Mouse (Mus musculus) MEL (cell line): ENCODE measurements around the gene Ranbp10. TPM values are rescaled to one million over a fixed set of nuclear protein-coding genes. Genes with fewer than 3 reads are reported as not detected.
A peak's percentile ranks its signal among the peaks of the same experiment; 100 is the strongest.

Experiments
- DNase-seq: peaks from one replicate; pipeline ENCODE4 v3.0.0; 2011; ENCODE audit warnings: low read depth, low spot score
- H3K27ac ChIP-seq: 2 replicates; pipeline ENCODE4 v1.5.1; 2012; ENCODE audit warnings: low read depth, mild to moderate bottlenecking, control low read depth, low read length, moderate library complexity; ENCODE audit not compliant: control insufficient read depth
- H3K27me3 ChIP-seq, 2 experiments: fragments of 150-350 bp in 1 of 2; sonication (generic) in 1 of 2; 2 replicates each; pipeline ENCODE4 v1.6.1; 2012; ENCODE audit warnings: low read length in 2 of 2, mild to moderate bottlenecking in 2 of 2, improper control_type of control experiment in 1 of 2, moderate library complexity in 1 of 2; ENCODE audit not compliant: insufficient read depth in 2 of 2, control insufficient read depth in 1 of 2
- H3K36me3 ChIP-seq, 2 experiments: 2 replicates each; pipeline ENCODE4 v1.6.1; 2012 to 2014; ENCODE audit warnings: low read length in 2 of 2, improper control_type of control experiment in 1 of 2, inconsistent platforms in 1 of 2, mild to moderate bottlenecking in 1 of 2; ENCODE audit not compliant: insufficient read depth in 2 of 2, control insufficient read depth in 1 of 2
- H3K4me1 ChIP-seq, 2 experiments: fragments of 150-350 bp in 1 of 2; sonication (generic) in 1 of 2; 2 replicates each; pipeline ENCODE4 v1.6.1; 2012; ENCODE audit warnings: low read length in 2 of 2, improper control_type of control experiment in 1 of 2, mild to moderate bottlenecking in 1 of 2; ENCODE audit not compliant: insufficient read depth in 2 of 2, control insufficient read depth in 1 of 2
- H3K4me3 ChIP-seq, 2 experiments: fragments of 150-350 bp in 1 of 2; sonication (generic) in 1 of 2; 2 replicates each; pipeline ENCODE4 v1.5.1; 2012; ENCODE audit warnings: low read depth in 2 of 2, low read length in 2 of 2, mild to moderate bottlenecking in 2 of 2, moderate library complexity in 2 of 2, control low read depth in 1 of 2, improper control_type of control experiment in 1 of 2; ENCODE audit not compliant: control insufficient read depth in 1 of 2, insufficient read depth in 1 of 2
- H3K79me2 ChIP-seq: 2 replicates; pipeline ENCODE4 v1.6.1; 2012; ENCODE audit warnings: mild to moderate bottlenecking, low read length, moderate library complexity; ENCODE audit not compliant: control insufficient read depth, poor library complexity, insufficient read depth
- H3K9ac ChIP-seq: 2 replicates; pipeline ENCODE4 v1.6.1; 2012; ENCODE audit warnings: low read depth, mild to moderate bottlenecking, control low read depth, low read length, moderate library complexity; ENCODE audit not compliant: control insufficient read depth, poor library complexity, severe bottlenecking
- H3K9me3 ChIP-seq: fragments of 150-350 bp; sonication (generic); replicated peaks from 2 replicates; pipeline ENCODE4 v1.6.1; 2012; ENCODE audit warnings: mild to moderate bottlenecking, low read length, improper control_type of control experiment, moderate library complexity; ENCODE audit not compliant: insufficient read depth
- CHD2 ChIP-seq: IDR thresholded peaks from 2 replicates; pipeline ENCODE4 v1.6.1; 2011; ENCODE audit warnings: low read length, improper control_type of control experiment
- CTCF ChIP-seq, 3 experiments: IDR thresholded peaks in 2 of 3; conservative IDR thresholded peaks in 1 of 3; 2 replicates each; pipeline ENCODE4 v1.5.1; 2011 to 2012; ENCODE audit warnings: low read length in 3 of 3, low read depth in 2 of 3, mild to moderate bottlenecking in 2 of 3, improper control_type of control experiment in 1 of 3, inconsistent platforms in 1 of 3, mixed read lengths in 1 of 3, moderate library complexity in 1 of 3; ENCODE audit not compliant: control insufficient read depth in 1 of 3, insufficient read depth in 1 of 3, poor library complexity in 1 of 3, severe bottlenecking in 1 of 3
- E2F4 ChIP-seq: IDR thresholded peaks from 2 replicates; pipeline ENCODE4 v1.6.1; 2011; ENCODE audit warnings: low read depth, low read length, improper control_type of control experiment, borderline replicate concordance
- GABPA ChIP-seq: IDR thresholded peaks from 2 replicates; pipeline ENCODE4 v1.6.1; 2012; ENCODE audit warnings: low read depth, mild to moderate bottlenecking, inconsistent platforms, low read length, improper control_type of control experiment, moderate library complexity
- GATA1 ChIP-seq: IDR thresholded peaks from 2 replicates; pipeline ENCODE4 v1.6.1; 2011; ENCODE audit warnings: low read depth, low read length, improper control_type of control experiment
- HCFC1 ChIP-seq: IDR thresholded peaks from 2 replicates; pipeline ENCODE4 v1.6.1; 2012; ENCODE audit warnings: low read depth, mild to moderate bottlenecking, inconsistent platforms, low read length, improper control_type of control experiment, moderate library complexity
- JUND ChIP-seq: IDR thresholded peaks from 2 replicates; pipeline ENCODE4 v1.6.1; 2011; ENCODE audit warnings: low read depth, mild to moderate bottlenecking, improper control_type of control experiment, low read length
- KAT2A ChIP-seq: conservative IDR thresholded peaks from 2 replicates; pipeline ENCODE4 v1.6.1; 2012; ENCODE audit warnings: low read depth, low read length, improper control_type of control experiment, inconsistent platforms
- MAFK ChIP-seq: IDR thresholded peaks from 2 replicates; pipeline ENCODE4 v1.6.1; 2011; ENCODE audit warnings: low read depth, mild to moderate bottlenecking, low read length, improper control_type of control experiment, borderline replicate concordance
- MEF2A ChIP-seq: IDR thresholded peaks from 2 replicates; pipeline ENCODE4 v1.6.1; 2014; ENCODE audit warnings: low read depth, mild to moderate bottlenecking, inconsistent platforms, low read length, improper control_type of control experiment; ENCODE audit not compliant: poor library complexity, insufficient replicate concordance, severe bottlenecking; ENCODE audit errors: extremely low read depth
- MXI1 ChIP-seq: IDR thresholded peaks from 2 replicates; pipeline ENCODE4 v1.6.1; 2011; ENCODE audit warnings: mild to moderate bottlenecking, low read depth, low read length, improper control_type of control experiment
- MYB ChIP-seq: IDR thresholded peaks from 2 replicates; pipeline ENCODE4 v1.6.1; 2011; ENCODE audit warnings: mild to moderate bottlenecking, low read depth, low read length, improper control_type of control experiment
- MYC ChIP-seq: IDR thresholded peaks from 2 replicates; pipeline ENCODE4 v1.6.1; 2011; ENCODE audit warnings: low read depth, mild to moderate bottlenecking, low read length, improper control_type of control experiment, moderate library complexity
- POLR2A ChIP-seq, 2 experiments: IDR thresholded peaks; 2 replicates each; pipeline ENCODE4 v1.6.1; 2011 to 2012; ENCODE audit warnings: low read length in 2 of 2, mild to moderate bottlenecking in 2 of 2, control low read depth in 1 of 2, improper control_type of control experiment in 1 of 2, low read depth in 1 of 2, moderate library complexity in 1 of 2; ENCODE audit not compliant: control insufficient read depth in 1 of 2, insufficient read depth in 1 of 2, poor library complexity in 1 of 2
- RAD21 ChIP-seq: IDR thresholded peaks from 2 replicates; pipeline ENCODE4 v1.6.1; 2011; ENCODE audit warnings: mild to moderate bottlenecking, low read depth, low read length, improper control_type of control experiment
- RCOR1 ChIP-seq: IDR thresholded peaks from 2 replicates; pipeline ENCODE4 v1.6.1; 2012; ENCODE audit warnings: low read depth, mild to moderate bottlenecking, inconsistent platforms, low read length, improper control_type of control experiment
- SIN3A ChIP-seq: IDR thresholded peaks from 2 replicates; pipeline ENCODE4 v1.6.1; 2012; ENCODE audit warnings: low read length, improper control_type of control experiment, inconsistent platforms
- TAL1 ChIP-seq: IDR thresholded peaks from 2 replicates; pipeline ENCODE4 v1.6.1; 2012; ENCODE audit warnings: mild to moderate bottlenecking, inconsistent platforms, low read length, moderate library complexity, mixed read lengths
- TBP ChIP-seq: IDR thresholded peaks from 2 replicates; pipeline ENCODE4 v1.8.0; 2011; ENCODE audit warnings: low read depth, low read length, improper control_type of control experiment
- UBTF ChIP-seq: IDR thresholded peaks from 2 replicates; pipeline ENCODE4 v1.6.1; 2012; ENCODE audit warnings: low read depth, mild to moderate bottlenecking, inconsistent platforms, low read length, improper control_type of control experiment, moderate library complexity, borderline replicate concordance; ENCODE audit not compliant: insufficient read depth
- USF1 ChIP-seq: IDR thresholded peaks from 2 replicates; pipeline ENCODE4 v1.6.1; 2014; ENCODE audit warnings: low read depth, mild to moderate bottlenecking, inconsistent platforms, low read length, improper control_type of control experiment, moderate library complexity
- USF2 ChIP-seq, 2 experiments: IDR thresholded peaks; 2 replicates each; pipeline ENCODE4 v1.6.1; 2011 to 2012; ENCODE audit warnings: improper control_type of control experiment in 2 of 2, low read length in 2 of 2, borderline replicate concordance in 1 of 2, inconsistent platforms in 1 of 2, low read depth in 1 of 2, mild to moderate bottlenecking in 1 of 2; ENCODE audit not compliant: insufficient read depth in 1 of 2
- ZC3H11A ChIP-seq: IDR thresholded peaks from 2 replicates; pipeline ENCODE4 v1.6.1; 2012; ENCODE audit warnings: low read depth, mild to moderate bottlenecking, inconsistent platforms, low read length, improper control_type of control experiment
- ZMIZ1 ChIP-seq: IDR thresholded peaks from 2 replicates; pipeline ENCODE4 v1.6.1; 2012; ENCODE audit warnings: low read depth, mild to moderate bottlenecking, inconsistent platforms, low read length, improper control_type of control experiment, moderate library complexity
- ZNF384 ChIP-seq: IDR thresholded peaks from 2 replicates; pipeline ENCODE4 v1.6.1; 2012; ENCODE audit warnings: low read depth, mild to moderate bottlenecking, inconsistent platforms, low read length, improper control_type of control experiment
- polyA plus RNA-seq, 2 experiments: library from polyadenylated mRNA; stranded (reverse) in 1 of 2; unstranded in 1 of 2; fragments of >175 nt in 1 of 2; fragments of >200 nt in 1 of 2; gene quantifications; 2 replicates each; pipeline versions ENCODE4 v1.2.1 to v1.2.4; 2012; ENCODE audit warnings: low replicate concordance in 2 of 2, low read depth in 1 of 2; ENCODE audit not compliant: insufficient read length in 2 of 2, insufficient read depth in 1 of 2, missing spikeins in 1 of 2
- total RNA-seq: library from RNA; depleted of rRNA; stranded (reverse); fragments of 300-350 nt; gene quantifications from 2 replicates; pipeline ENCODE4 v1.2.3, GENCODE M21; 2012

Gene Ranbp10
- total and polyA plus RNA-seq, 3 experiments = 7.4 to 22.1 TPM; not detected in 1

- TF ChIP-seq KAT2A = peak; percentile 99
- TF ChIP-seq MEF2A = no peak
- no peak for TF ChIP-seq ZNF384
- no peak for TF ChIP-seq GABPA
- no peak for TF ChIP-seq USF1
- TF ChIP-seq, all 39 proteins: peak for 15
These were observed at the start of gene Ranbp10, which contains the start of gene Tsnaxip1 (continued) for GRCm38 (mm10) chr8:105826861-105827848.

- no peak for DNase-seq
- H3K4me3 ChIP-seq = no peak overlapping the region
- H3K9me3 ChIP-seq = no peaks in the 10 kb centered on the region
- no peak overlapping the region for H3K9ac ChIP-seq
- no peaks in the 10 kb centered on the region for H3K27me3 ChIP-seq
- no peak overlapping the region for H3K27ac ChIP-seq
- no peaks in the 10 kb centered on the region for H3K4me1 ChIP-seq
- peaks cover 0 to 31% of the 10 kb centered on the region in 2 experiments; a peak in 2 of 4 replicates for H3K36me3 ChIP-seq
- TF ChIP-seq MYB (no peak), UBTF (no peak), MYC (no peak), RCOR1 (no peak)
- peaks cover 26% of the 10 kb centered on the region for H3K79me2 ChIP-seq
These were observed 47.2 kb upstream of the Ranbp10 start for GRCm38 (mm10) chr8:105874301-105874700.

- Histone ChIP-seq H3K79me2 (peaks cover 61% of the 10 kb centered on the region), H3K36me3 (peaks cover 11 to 20% of the 10 kb centered on the region in 2 experiments), H3K4me1 (peaks cover 2 to 11% of the 10 kb centered on the region in 2 experiments; a peak in 1 of 4 replicates), H3K9ac (no peak overlapping the region), H3K4me3 (no peak overlapping the region), H3K27me3 (no peaks in the 10 kb centered on the region), H3K27ac (no peak overlapping the region), H3K9me3 (no peaks in the 10 kb centered on the region)
- peak; percentile 63 for DNase-seq
- TF ChIP-seq ZC3H11A (0 out of 2 replicates have a peak, but pooled peaks have one; percentile 5), CHD2 (no peak), MYB (no peak), RAD21 (no peak), MXI1 (peak; percentile 66; the same call in 1 of the 2 replicates), MAFK (no peak), POLR2A (IDR thresholded peaks at IDR 0.05; ENCODE audit: control insufficient read depth in 1 of 2, insufficient read depth in 1 of 2, low read depth in 1 of 2, low read length in 2 of 2, poor library complexity in 1 of 2) (no peak; a peak in 1 of 4 replicates), E2F4 (no peak), USF2 (IDR thresholded peaks at IDR 0.05; ENCODE audit: borderline replicate concordance in 1 of 2, insufficient read depth in 1 of 2, low read depth in 1 of 2, low read length in 2 of 2) (no peak), SIN3A (no peak), GATA1 (0 out of 2 replicates have a peak, but pooled peaks have one; percentile 12), ZMIZ1 (no peak), TBP (no peak), RCOR1 (no peak), GABPA (no peak), USF1 (no peak), TAL1 (peak; percentile 47), JUND (no peak), CTCF (IDR thresholded peaks at IDR 0.05 in 2 of 3, conservative IDR thresholded peaks at IDR 0.05 in 1 of 3; ENCODE audit: control insufficient read depth in 1 of 3, insufficient read depth in 1 of 3, low read depth in 2 of 3, low read length in 3 of 3, poor library complexity in 1 of 3, severe bottlenecking in 1 of 3) (peak; percentile 29 to 68 (median 51); a peak in 5 of 6 replicates), HCFC1 (no peak)
These were observed 39.3 kb upstream of the Ranbp10 start for GRCm38 (mm10) chr8:105866364-105867029.
